Mouse (Mus musculus): ENCODE measurements around the gene Cxcl16. TPM values are rescaled to one million over a fixed set of nuclear protein-coding genes. Genes with fewer than 3 reads are reported as not detected.

Cxcl16 gene
- 11.8 and 17.9 TPM in 2 replicates for polyA plus RNA-seq (2015; fragmentation: Nextera tagmentation; extraction: Ambion mirVana)

DNA sequence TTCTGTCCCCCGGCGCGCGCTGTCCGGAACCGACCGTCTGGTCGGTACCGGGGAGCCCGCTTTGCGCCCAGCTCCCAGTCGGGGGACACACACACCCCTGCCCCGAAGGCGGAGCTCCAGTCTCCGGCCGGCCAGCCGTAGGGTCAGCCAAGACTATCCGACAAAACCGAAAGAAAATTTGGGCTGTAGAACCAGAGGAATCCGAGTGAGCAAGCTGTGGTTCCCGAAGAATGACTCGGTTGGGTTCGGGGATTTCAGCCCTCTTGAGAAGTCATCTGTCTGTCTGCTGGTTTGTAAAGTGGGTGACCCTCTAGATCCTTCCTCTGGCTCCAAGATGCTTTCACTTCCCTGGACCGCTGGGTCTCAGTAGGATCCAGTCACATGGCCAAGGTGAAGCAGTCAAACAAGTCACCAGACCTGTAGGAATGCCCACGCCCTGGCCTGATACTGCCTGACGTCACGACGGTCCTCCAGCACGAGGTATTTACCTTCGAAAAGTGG lies at the start of gene Cxcl16:
Cxcl16 (minus strand) TSS at position 384 of the 501 bp plus-strand sequence.

DNA sequence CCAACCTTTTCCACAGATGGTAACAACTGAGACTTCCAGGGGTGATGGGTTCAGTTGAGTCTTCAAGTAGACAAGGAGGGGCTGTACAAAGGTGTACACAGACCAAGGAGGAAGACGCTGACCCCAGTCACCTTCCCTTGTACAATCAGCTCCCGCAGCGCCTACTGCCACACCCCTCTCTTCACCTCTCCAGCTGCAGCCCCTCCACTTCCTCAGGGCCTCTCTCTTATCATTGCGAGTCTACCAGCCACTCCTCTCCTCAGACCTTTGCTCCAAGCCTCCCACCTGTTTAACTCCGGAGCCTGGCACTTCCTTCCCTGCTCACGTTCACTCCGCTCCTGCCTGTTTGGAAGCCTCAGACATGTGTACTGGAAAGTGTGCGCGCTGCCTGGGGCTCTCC lies 45.2 kb upstream of the Cxcl16 start, which contains the start of gene Tm4sf5:
Tm4sf5 (plus strand) TSS at position 275 of the 400 bp plus-strand sequence.

DNA sequence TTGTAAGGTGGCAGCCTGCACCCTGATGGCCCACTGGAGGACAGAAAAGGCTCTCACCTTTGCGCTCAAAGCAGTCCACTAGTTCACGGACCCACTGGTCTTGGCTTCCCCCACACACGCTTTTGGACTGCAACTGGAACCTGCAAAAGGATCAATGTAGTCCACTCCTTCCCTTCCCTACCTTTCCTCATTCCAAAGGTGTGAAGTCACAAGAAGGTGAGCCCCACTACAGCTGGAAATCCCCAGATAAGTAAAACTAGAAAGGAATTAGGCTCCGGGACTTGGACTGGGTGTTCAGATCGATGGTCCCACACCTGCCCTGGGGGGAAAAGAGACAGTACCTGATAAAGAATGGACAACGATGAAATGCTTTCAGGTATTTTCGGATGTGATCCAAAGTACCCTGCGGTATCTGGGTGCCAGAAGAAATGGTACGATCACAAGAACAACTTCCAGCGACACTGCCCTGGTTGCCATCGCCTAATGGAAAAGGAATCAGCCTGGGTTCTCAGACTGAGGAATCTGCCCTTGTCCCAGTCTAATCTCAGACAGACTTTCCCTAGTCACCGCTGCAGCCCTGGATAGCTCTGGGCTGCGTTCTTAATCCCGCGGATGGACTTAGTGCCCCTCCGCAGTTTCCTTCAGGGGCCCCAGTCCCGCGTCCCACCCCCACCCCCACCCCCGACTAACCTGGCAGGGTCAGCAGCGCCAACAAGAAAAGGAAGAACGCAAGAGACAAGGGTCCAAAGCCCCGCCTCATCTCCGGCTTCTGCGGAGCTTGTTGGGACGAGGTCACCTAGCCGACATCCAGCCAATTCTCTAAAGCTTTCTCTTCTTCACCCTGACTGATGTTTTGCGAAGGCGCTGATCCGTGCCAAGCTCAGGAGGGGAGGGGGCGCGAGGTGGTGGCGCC lies 840 bp downstream of the Cxcl16 start, which contains the start of gene Zmynd15:
Zmynd15 (plus strand) TSS at position 746 of the 913 bp plus-strand sequence.

DNA sequence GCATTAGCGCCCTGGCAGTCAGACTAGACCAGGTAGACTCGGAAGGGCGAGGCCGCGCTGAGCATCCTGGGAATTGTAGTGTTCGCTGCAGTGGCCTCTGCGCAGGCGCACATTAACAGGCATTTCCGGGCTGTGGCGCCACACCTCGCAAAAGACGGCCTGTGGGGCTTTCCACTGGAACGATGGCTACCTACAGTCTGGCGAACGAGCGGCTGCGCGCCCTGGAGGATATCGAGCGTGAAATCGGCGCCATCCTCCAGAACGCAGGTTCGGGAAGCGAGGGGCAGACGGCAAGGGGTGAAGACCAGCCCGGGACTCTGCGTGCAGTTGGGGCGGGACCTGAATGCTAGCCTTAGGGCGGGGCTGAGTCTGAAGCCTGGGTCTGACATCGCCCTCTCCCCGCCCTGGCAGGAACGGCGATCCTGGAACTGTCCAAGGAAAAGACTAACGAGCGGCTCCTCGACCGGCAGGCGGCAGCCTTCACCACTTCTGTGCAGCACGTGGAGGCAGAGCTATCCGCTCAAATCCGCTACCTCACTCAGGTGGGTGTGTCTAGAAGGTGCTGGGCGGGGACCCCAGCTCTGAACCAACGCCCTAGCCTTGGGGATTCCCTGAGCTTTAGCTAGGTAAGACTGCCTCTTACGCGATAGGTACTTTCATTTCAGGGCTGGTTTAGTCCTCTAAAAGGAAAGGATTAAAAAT lies 7.8 kb downstream of the Cxcl16 start, which contains the start of gene Med11:
Med11 (plus strand) TSS at position 123 of the 702 bp plus-strand sequence.

DNA sequence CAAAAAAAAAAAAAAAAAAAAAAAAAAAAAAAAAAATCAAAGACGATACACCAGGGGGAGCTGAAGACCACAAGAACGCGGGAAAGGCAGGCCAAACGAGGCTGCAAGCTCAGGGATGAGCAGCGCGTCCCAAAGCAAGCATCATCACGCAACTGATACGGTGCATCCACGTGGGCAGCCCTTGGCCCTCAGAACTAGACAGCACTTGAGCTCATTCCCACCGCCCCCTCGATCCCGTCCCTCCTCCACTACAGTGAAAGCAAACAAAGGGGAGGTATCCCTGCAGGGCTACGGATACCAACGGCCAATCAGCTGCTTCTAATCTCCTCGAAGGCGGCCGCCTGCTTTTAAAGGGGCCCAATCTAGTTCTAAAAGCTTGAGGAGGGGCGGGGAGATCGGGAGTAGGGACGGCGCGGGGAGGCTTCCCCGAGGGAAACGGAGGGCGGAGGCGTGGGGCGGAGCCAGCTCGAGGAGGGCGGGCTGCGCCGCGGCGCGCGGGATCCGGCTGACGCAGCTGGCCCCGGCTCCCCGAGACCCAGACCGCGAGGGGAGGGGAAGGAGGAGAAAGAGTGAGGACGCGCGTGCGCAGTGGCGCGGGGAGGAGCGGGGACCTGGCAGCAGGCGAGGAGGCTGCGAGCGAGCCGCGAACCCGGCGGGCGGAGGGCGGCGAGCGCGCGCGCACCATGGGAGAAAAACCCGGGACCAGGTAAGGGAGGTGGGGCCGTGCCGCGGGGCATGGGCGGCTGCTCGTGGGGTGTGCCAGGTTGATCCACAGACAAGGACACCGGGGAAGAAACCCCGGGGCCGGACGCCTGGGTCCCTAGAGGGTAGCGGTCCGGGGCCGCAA lies 27.5 kb downstream of the Cxcl16 start, which contains the start of gene Arrb2:
Arrb2 (plus strand) TSS at position 588 of the 847 bp plus-strand sequence.

DNA sequence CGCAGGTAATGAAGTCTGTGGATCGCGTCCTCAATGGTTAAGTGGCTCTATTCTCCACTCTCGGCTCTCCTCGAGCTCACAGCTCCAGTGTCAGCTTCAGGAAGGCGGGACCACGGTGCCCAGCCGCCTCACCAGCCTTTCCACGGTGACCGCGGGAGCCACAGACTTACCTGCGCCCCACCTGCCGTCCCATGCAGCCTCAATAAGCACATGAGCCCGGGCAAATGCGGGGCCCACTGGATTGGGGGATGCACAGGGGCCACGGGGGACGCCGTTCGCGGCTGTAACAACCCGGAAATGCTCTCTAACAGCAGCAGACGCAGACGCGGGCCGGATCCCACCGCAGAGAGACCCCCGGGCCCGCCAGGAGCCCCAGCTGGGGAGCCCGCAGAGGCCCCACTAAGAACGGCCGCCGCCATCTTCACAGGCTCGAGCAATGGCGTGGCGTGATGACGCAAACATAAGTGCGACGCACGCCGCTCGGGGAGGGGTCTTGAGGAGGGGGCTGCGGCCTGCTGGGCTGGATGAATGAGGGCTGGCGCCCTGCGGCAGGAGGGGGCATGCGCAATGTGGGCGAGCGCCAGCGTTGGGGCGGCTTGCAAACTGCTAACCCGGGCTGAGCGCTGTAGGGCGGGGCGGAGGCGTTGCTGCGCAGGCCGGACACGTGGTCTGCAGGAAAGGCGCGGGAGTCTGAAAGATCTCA lies 50.0 kb downstream of the Cxcl16 start, which contains the start of gene Pelp1:
Pelp1 (minus strand) TSS at position 438 of the 703 bp plus-strand sequence.

Small RNA genes within 50 kb of the gene (microRNA-seq; reads per million reads assigned to microRNA genes)
- not detected for gene Mir7115

Other genes starting within 250 kb of the Cxcl16 start
- 0.87 and 1.5 TPM in 2 replicates for gene Slc16a11, start 247.2 kb downstream of the Cxcl16 start, polyA plus RNA-seq (2015; fragmentation: Nextera tagmentation; extraction: Ambion mirVana)
- 3.1 and 4.4 TPM in 2 replicates for gene Slc16a13, start 238.9 kb downstream of the Cxcl16 start, polyA plus RNA-seq (2015; fragmentation: Nextera tagmentation; extraction: Ambion mirVana)
- gene Bcl6b, start 230.2 kb downstream of the Cxcl16 start, polyA plus RNA-seq (2015; fragmentation: Nextera tagmentation; extraction: Ambion mirVana): 3.7 and 4.7 TPM in 2 replicates
- gene 0610010K14Rik, start 222.1 kb downstream of the Cxcl16 start, polyA plus RNA-seq (2015; fragmentation: Nextera tagmentation; extraction: Ambion mirVana): 95.7 and 103 TPM in 2 replicates
- 6.7 and 7.6 TPM in 2 replicates for gene Gm21988, start 220.2 kb downstream of the Cxcl16 start, polyA plus RNA-seq (2015; fragmentation: Nextera tagmentation; extraction: Ambion mirVana)
- gene Rnasek, start 220.1 kb downstream of the Cxcl16 start, polyA plus RNA-seq (2015; fragmentation: Nextera tagmentation; extraction: Ambion mirVana): 285 and 308 TPM in 2 replicates
- 2.3 and 3.6 TPM in 2 replicates for gene Alox12, start 204.6 kb downstream of the Cxcl16 start, polyA plus RNA-seq (2015; fragmentation: Nextera tagmentation; extraction: Ambion mirVana)
- gene Alox12e, start 137.4 kb downstream of the Cxcl16 start, polyA plus RNA-seq (2015; fragmentation: Nextera tagmentation; extraction: Ambion mirVana): 0.16 and 0.17 TPM in 2 replicates
- 0.71 and 1.2 TPM in 2 replicates for gene Alox15, start 108.0 kb downstream of the Cxcl16 start, polyA plus RNA-seq (2015; fragmentation: Nextera tagmentation; extraction: Ambion mirVana)
- gene Pelp1, start 50.0 kb downstream of the Cxcl16 start, polyA plus RNA-seq (2015; fragmentation: Nextera tagmentation; extraction: Ambion mirVana): 13.3 and 16.2 TPM in 2 replicates
- gene Arrb2, start 27.3 kb downstream of the Cxcl16 start, polyA plus RNA-seq (2015; fragmentation: Nextera tagmentation; extraction: Ambion mirVana): 8.3 and 12.3 TPM in 2 replicates
- 25.1 and 27.3 TPM in 2 replicates for gene Med11, start 8.1 kb downstream of the Cxcl16 start, polyA plus RNA-seq (2015; fragmentation: Nextera tagmentation; extraction: Ambion mirVana)
- 0.55 and 0.74 TPM in 2 replicates for gene Zmynd15, start 551 bp downstream of the Cxcl16 start, polyA plus RNA-seq (2015; fragmentation: Nextera tagmentation; extraction: Ambion mirVana)
- gene Tm4sf5, start 45.3 kb upstream of the Cxcl16 start, polyA plus RNA-seq (2015; fragmentation: Nextera tagmentation; extraction: Ambion mirVana): 2.0 and 2.8 TPM in 2 replicates
- gene Vmo1, start 54.6 kb upstream of the Cxcl16 start, polyA plus RNA-seq (2015; fragmentation: Nextera tagmentation; extraction: Ambion mirVana): 0.58 and 0.60 TPM in 2 replicates
- 0.30 and 0.48 TPM in 2 replicates for gene Gltpd2, start 59.2 kb upstream of the Cxcl16 start, polyA plus RNA-seq (2015; fragmentation: Nextera tagmentation; extraction: Ambion mirVana)
- gene Psmb6, start 65.4 kb upstream of the Cxcl16 start, polyA plus RNA-seq (2015; fragmentation: Nextera tagmentation; extraction: Ambion mirVana): 523 and 588 TPM in 2 replicates
- gene Gm40193, start 73.0 kb upstream of the Cxcl16 start, polyA plus RNA-seq (2015; fragmentation: Nextera tagmentation; extraction: Ambion mirVana): not detected in 2 replicates
- gene Pld2, start 80.1 kb upstream of the Cxcl16 start, polyA plus RNA-seq (2015; fragmentation: Nextera tagmentation; extraction: Ambion mirVana): 11.7 and 12.5 TPM in 2 replicates
- gene Mink1, start 102.9 kb upstream of the Cxcl16 start, polyA plus RNA-seq (2015; fragmentation: Nextera tagmentation; extraction: Ambion mirVana): 6.9 and 7.3 TPM in 2 replicates
- gene 4930544D05Rik, start 155.9 kb upstream of the Cxcl16 start, polyA plus RNA-seq (2015; fragmentation: Nextera tagmentation; extraction: Ambion mirVana): not detected in 2 replicates
- gene Chrne, start 159.2 kb upstream of the Cxcl16 start, polyA plus RNA-seq (2015; fragmentation: Nextera tagmentation; extraction: Ambion mirVana): 0.57 and 0.93 TPM in 2 replicates
- 0.14 and 0.31 TPM in 2 replicates for gene Gp1ba, start 179.1 kb upstream of the Cxcl16 start, polyA plus RNA-seq (2015; fragmentation: Nextera tagmentation; extraction: Ambion mirVana)
- 54.3 and 65.0 TPM in 2 replicates for gene Rnf167, start 187.3 kb upstream of the Cxcl16 start, polyA plus RNA-seq (2015; fragmentation: Nextera tagmentation; extraction: Ambion mirVana)
- gene Slc25a11, start 187.5 kb upstream of the Cxcl16 start, polyA plus RNA-seq (2015; fragmentation: Nextera tagmentation; extraction: Ambion mirVana): 107 and 111 TPM in 2 replicates
- gene Pfn1, start 194.7 kb upstream of the Cxcl16 start, polyA plus RNA-seq (2015; fragmentation: Nextera tagmentation; extraction: Ambion mirVana): 2,757 and 3,152 TPM in 2 replicates
- gene Eno3, start 197.2 kb upstream of the Cxcl16 start, polyA plus RNA-seq (2015; fragmentation: Nextera tagmentation; extraction: Ambion mirVana): 94.5 and 97.9 TPM in 2 replicates
- gene Spag7, start 209.4 kb upstream of the Cxcl16 start, polyA plus RNA-seq (2015; fragmentation: Nextera tagmentation; extraction: Ambion mirVana): 132 and 135 TPM in 2 replicates
- gene Camta2, start 228.1 kb upstream of the Cxcl16 start, polyA plus RNA-seq (2015; fragmentation: Nextera tagmentation; extraction: Ambion mirVana): 10.6 and 12.4 TPM in 2 replicates
- gene Inca1, start 240.2 kb upstream of the Cxcl16 start, polyA plus RNA-seq (2015; fragmentation: Nextera tagmentation; extraction: Ambion mirVana): 1.3 and 2.4 TPM in 2 replicates
- gene Kif1c, start 240.6 kb upstream of the Cxcl16 start, polyA plus RNA-seq (2015; fragmentation: Nextera tagmentation; extraction: Ambion mirVana): 4.8 and 5.8 TPM in 2 replicates

All from urinary bladder, postnatal 0 days (tissue).